In the genomic region with DNA sequence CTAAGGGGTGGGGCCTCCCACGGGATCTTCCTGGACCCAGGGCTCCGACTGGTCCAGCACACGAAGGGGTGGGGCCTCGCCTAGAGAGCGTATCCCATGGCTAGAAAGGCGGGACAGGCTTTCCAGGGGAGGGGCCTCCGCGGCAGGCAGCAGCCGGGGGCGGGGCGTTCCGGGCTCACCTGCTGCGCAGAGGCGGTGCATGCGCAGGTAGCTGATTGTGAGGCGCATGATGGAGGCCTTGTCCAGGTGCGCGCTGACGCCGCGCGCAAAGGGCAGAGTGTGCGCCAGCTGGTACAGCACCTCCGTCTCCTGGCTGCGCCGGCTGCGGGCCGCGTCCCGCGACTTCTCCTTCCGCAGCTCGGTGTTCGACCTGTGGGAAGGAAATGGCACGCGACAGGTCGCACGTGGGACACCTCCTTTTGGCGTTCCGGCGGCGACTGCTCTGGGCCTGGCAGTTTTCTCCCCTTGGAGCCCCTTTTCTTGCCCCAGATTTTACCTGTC, we compare ENCODE assay signal across 9 mouse cellular contexts. TPM values are rescaled to one million over a fixed set of nuclear protein-coding genes. Genes with fewer than 3 reads are reported as not detected.
DNase-seq lines count a peak whose midpoint lies in the region; ATAC-seq lines count a peak whose summit lies in the region.
"Had no signal": no experiment of that assay in that cellular context is flagged by ENCODE, and none has a peak within 500 bp of the region (broad histone marks: within the 10 kb centered on the region; RNA-seq: fewer than 3 reads in every experiment).

No protein-coding gene starts in this region.

- peaks cover 24% of the 10 kb centered on the region for H3K27me3 ChIP-seq in hindbrain, embryonic 12.5 days

- H3K4me3 ChIP-seq in hindbrain, embryonic 12.5 days: peak overlapping the region; percentile 40
- H3K4me3 ChIP-seq: myocyte had no signal

- under 1% methylated on average over 42 of the region's 42 CpGs for WGBS in hindbrain, embryonic 12.5 days

- H3K9me3 ChIP-seq in hindbrain, embryonic 12.5 days (replicated peaks): 0 out of 2 replicates have a peak, but pooled peaks cover 5% of the 10 kb centered on the region

- H3K36me3 ChIP-seq in hindbrain, embryonic 12.5 days: no peaks in the 10 kb centered on the region

- peak overlapping the region; percentile 55 for H3K9ac ChIP-seq in hindbrain, embryonic 12.5 days

- peak overlapping the region; percentile 70 for H3K27ac ChIP-seq in hindbrain, embryonic 12.5 days

- peak; percentile 86 to 91 for DNase-seq in cerebellum, postnatal 36 days
- DNase-seq in frontal cortex, postnatal 25 days (ENCODE audit: low spot score in 2 of 2): peak; percentile 76 to 82
- DNase-seq in layer of hippocampus, postnatal 36 days: peak; percentile 89 to 91
- DNase-seq in lung, postnatal 14 days: peak; percentile 91
- peak; percentile 92 to 93 for DNase-seq in right cerebral cortex, postnatal 10 days (ENCODE audit: low spot score in 2 of 2)
- peak; percentile 49 for DNase-seq in urinary bladder, postnatal 10 days (ENCODE audit: low spot score)

- peak; percentile 41 for ATAC-seq in activated CD4-positive, CD25-positive, alpha-beta regulatory T cell, adult 4 months
- peak; percentile 65 for ATAC-seq in hindbrain, embryonic 12.5 days (ENCODE audit: low FRiP score)

- peaks cover 45% of the 10 kb centered on the region for H3K4me1 ChIP-seq in hindbrain, embryonic 12.5 days

- H3K4me2 ChIP-seq in hindbrain, embryonic 12.5 days (replicated peaks): peak overlapping the region; percentile 61

RNA-seq across cellular contexts. Expression of a gene that starts 6.1 kb away (rescaled TPM):
- under 1 TPM; 0.32 to 0.49 TPM for polyA plus RNA-seq in activated CD4-positive, CD25-positive, alpha-beta regulatory T cell, adult 4 months (2017; shearing (Covaris generic))
- polyA plus RNA-seq in hindbrain, embryonic 12.5 days (2016; fragmentation: Nextera tagmentation; extraction: Ambion mirVana): 7.9 and 9.5 TPM in 2 replicates
- 10 to 100 TPM in 1 of 2 experiments, 1 to 10 TPM in 1; 4.3 to 14.4 TPM for total RNA-seq in layer of hippocampus, postnatal 36 days (2021)

RNA-seq across cellular contexts. Expression of a gene that starts 17.7 kb away (rescaled TPM):
- 1 to 10 TPM in 1 of 2 experiments, not detected in 1; 1.1 TPM for polyA plus RNA-seq in activated CD4-positive, CD25-positive, alpha-beta regulatory T cell, adult 4 months (2017; shearing (Covaris generic))
- 0.26 and 0.36 TPM in 2 replicates for polyA plus RNA-seq in hindbrain, embryonic 12.5 days (2016; fragmentation: Nextera tagmentation; extraction: Ambion mirVana)
- 1 to 10 TPM; 3.0 to 3.8 TPM for total RNA-seq in layer of hippocampus, postnatal 36 days (2021)
- polyA plus RNA-seq: myocyte had no signal

RNA-seq across cellular contexts. Expression of a gene that starts 28.4 kb away (rescaled TPM):
- 10 to 100 TPM; 49.6 to 63.3 TPM for polyA plus RNA-seq in activated CD4-positive, CD25-positive, alpha-beta regulatory T cell, adult 4 months (2017; shearing (Covaris generic))
- 101 and 102 TPM in 2 replicates for polyA plus RNA-seq in hindbrain, embryonic 12.5 days (2016; fragmentation: Nextera tagmentation; extraction: Ambion mirVana)
- total RNA-seq in layer of hippocampus, postnatal 36 days (2021): 100 to 1,000 TPM; 147 to 149 TPM

Comparison
In these comparisons a context has a peak if more than half of its experiments do, and no peak if none do; other contexts are left out.
1. Peak in every context shown above with its lines: DNase-seq, ATAC-seq, H3K4me3 ChIP-seq and H3K27ac ChIP-seq.